Mouse (Mus musculus) kidney, embryonic 14.5 days (tissue): ENCODE results near the gene Ugt1a9. TPM values are rescaled to one million over a fixed set of nuclear protein-coding genes. Genes with fewer than 3 reads are reported as not detected.

Experiments used
- ATAC-seq: fragments of 200-750 bp; cut with Nextera tagmentation; 2 replicates; pipeline ENCODE4 v1.8.0; 2017; ENCODE audit warnings: moderate number of reproducible peaks, mild to moderate bottlenecking, moderate TSS enrichment, moderate library complexity; ENCODE audit not compliant: low FRiP score, low TSS enrichment
- H3K27ac ChIP-seq: fragments of 300-500 bp; sonication (generic); 2 replicates; pipeline ENCODE4 v1.5.1; 2014; ENCODE audit warnings: low read depth, mild to moderate bottlenecking, low read length, moderate library complexity, mixed read lengths
- H3K27me3 ChIP-seq: fragments of 300-500 bp; sonication (generic); 2 replicates; pipeline ENCODE4 v1.6.1; 2014; ENCODE audit warnings: mild to moderate bottlenecking, low read length; ENCODE audit not compliant: control insufficient read depth, insufficient read depth
- H3K36me3 ChIP-seq: fragments of 300-500 bp; sonication (generic); 2 replicates; pipeline ENCODE4 v1.6.1; 2014; ENCODE audit warnings: low read length, mixed read lengths; ENCODE audit not compliant: control insufficient read depth, insufficient read depth
- H3K4me1 ChIP-seq: fragments of 300-500 bp; sonication (generic); 2 replicates; pipeline ENCODE4 v1.6.1; 2014; ENCODE audit warnings: low read length, mixed read lengths; ENCODE audit not compliant: control insufficient read depth, insufficient read depth
- H3K4me2 ChIP-seq: fragments of 300-500 bp; sonication (generic); replicated peaks from 2 replicates; pipeline ENCODE4 v1.6.1; 2014; ENCODE audit warnings: low read depth, mild to moderate bottlenecking, low read length
- H3K4me3 ChIP-seq: fragments of 300-500 bp; sonication (generic); 2 replicates; pipeline ENCODE4 v1.5.1; 2014; ENCODE audit warnings: mild to moderate bottlenecking, low read length
- H3K9ac ChIP-seq: fragments of 300-500 bp; sonication (generic); 2 replicates; pipeline ENCODE4 v1.6.1; 2014; ENCODE audit warnings: low read depth, mild to moderate bottlenecking, low read length, moderate library complexity
- H3K9me3 ChIP-seq: fragments of 300-500 bp; sonication (generic); 2 replicates; pipeline ENCODE4 v1.6.1; 2016; ENCODE audit warnings: low read length; ENCODE audit not compliant: control insufficient read depth
- WGBS: fragments of 180-500 bp; shearing (Covaris S2); extraction: QIAGEN DNeasy Blood & Tissue Kit; methylation state at CpG from one replicate; pipeline ENCODE4 v1.1.7; 2014; 5-methylcytosine and 5-hydroxymethylcytosine counted together
- polyA plus RNA-seq: library from polyadenylated mRNA; unstranded; fragments of >200 nt; fragmentation: Nextera tagmentation; extraction: Ambion mirVana; gene quantifications from 2 replicates; pipeline ENCODE4 v1.2.1, GENCODE M21; 2014

Ugt1a9 gene
- polyA plus RNA-seq, 1 experiment from 2014 or later, result 2.5 TPM

DNA sequence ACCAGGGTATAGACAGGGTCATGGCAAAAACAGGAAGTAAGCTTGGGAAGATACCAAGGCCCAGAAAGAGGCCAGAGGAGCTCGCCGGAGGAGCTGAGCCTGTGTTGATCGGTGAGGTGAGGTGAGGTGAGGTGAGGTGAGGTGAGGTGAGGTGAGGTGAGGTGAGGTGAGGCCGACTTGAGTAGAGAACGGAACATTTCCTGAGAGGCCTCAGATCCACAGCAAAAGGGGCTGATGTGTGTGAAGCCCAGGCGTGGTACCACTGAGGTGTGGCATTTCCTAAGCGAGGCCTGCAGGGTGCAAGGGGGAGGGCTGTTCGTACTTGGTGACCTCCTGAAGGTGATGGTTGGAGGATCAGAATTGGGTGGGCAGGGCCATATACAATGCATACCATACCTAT lies 182.5 kb downstream of the Ugt1a9 start:
- 68% methylated on average over 8 of the region's 8 CpGs for WGBS

GRCm38 (mm10) chr1:88253540-88253939 lies 182.9 kb downstream of the Ugt1a9 start:
- Histone ChIP-seq H3K27ac (no peak overlapping the region), H3K36me3 (no peaks in the 10 kb centered on the region)
- WGBS, result 76% methylated on average over 6 of the region's 6 CpGs

More for the DNA sequence above, 182.5 kb downstream of the Ugt1a9 start:
- ATAC-seq, result no peak
- no peaks in the 10 kb centered on the region for H3K36me3 ChIP-seq
- no peaks in the 10 kb centered on the region for H3K4me1 ChIP-seq
- no peak overlapping the region for H3K27ac ChIP-seq
- peaks cover 72% of the 10 kb centered on the region for H3K9me3 ChIP-seq
- no peak overlapping the region for H3K9ac ChIP-seq
- no peaks in the 10 kb centered on the region for H3K27me3 ChIP-seq
- H3K4me3 ChIP-seq, result no peak overlapping the region
- H3K4me2 ChIP-seq, result no peak overlapping the region

GRCm38 (mm10) chr1:88254793-88255465 lies 184.3 kb downstream of the Ugt1a9 start:
- Histone ChIP-seq H3K36me3 (no peaks in the 10 kb centered on the region), H3K4me2 (no peak overlapping the region), H3K4me3 (no peak overlapping the region), H3K9ac (no peak overlapping the region), H3K4me1 (no peaks in the 10 kb centered on the region; the same call in 1 of the 2 replicates), H3K27ac (no peak overlapping the region), H3K9me3 (peaks cover 57% of the 10 kb centered on the region), H3K27me3 (no peaks in the 10 kb centered on the region)
- 87% methylated on average over 12 of the region's 12 CpGs for WGBS
- no peak for ATAC-seq

More at GRCm38 (mm10) chr1:88253540-88253939, 182.9 kb downstream of the Ugt1a9 start:
- H3K9me3 ChIP-seq, result peaks cover 67% of the 10 kb centered on the region
- H3K27me3 ChIP-seq, result no peaks in the 10 kb centered on the region
- no peaks in the 10 kb centered on the region for H3K4me1 ChIP-seq
- no peak overlapping the region for H3K4me3 ChIP-seq
- H3K9ac ChIP-seq, result no peak overlapping the region
- no peak for ATAC-seq
- no peak overlapping the region for H3K4me2 ChIP-seq

GRCm38 (mm10) chr1:88255466-88255857 lies 184.9 kb downstream of the Ugt1a9 start:
- H3K4me1 ChIP-seq, result no peaks in the 10 kb centered on the region; the same call in 1 of the 2 replicates
- no peak overlapping the region for H3K9ac ChIP-seq
- no peak overlapping the region for H3K4me3 ChIP-seq
- no peak overlapping the region for H3K27ac ChIP-seq
- peaks cover 52% of the 10 kb centered on the region for H3K9me3 ChIP-seq
- H3K27me3 ChIP-seq, result no peaks in the 10 kb centered on the region
- peaks cover 4% of the 10 kb centered on the region; the same call in 1 of the 2 replicates for H3K36me3 ChIP-seq
- no peak overlapping the region for H3K4me2 ChIP-seq
- ATAC-seq, result no peak
- 60% methylated on average over 2 of the region's 2 CpGs for WGBS

DNA sequence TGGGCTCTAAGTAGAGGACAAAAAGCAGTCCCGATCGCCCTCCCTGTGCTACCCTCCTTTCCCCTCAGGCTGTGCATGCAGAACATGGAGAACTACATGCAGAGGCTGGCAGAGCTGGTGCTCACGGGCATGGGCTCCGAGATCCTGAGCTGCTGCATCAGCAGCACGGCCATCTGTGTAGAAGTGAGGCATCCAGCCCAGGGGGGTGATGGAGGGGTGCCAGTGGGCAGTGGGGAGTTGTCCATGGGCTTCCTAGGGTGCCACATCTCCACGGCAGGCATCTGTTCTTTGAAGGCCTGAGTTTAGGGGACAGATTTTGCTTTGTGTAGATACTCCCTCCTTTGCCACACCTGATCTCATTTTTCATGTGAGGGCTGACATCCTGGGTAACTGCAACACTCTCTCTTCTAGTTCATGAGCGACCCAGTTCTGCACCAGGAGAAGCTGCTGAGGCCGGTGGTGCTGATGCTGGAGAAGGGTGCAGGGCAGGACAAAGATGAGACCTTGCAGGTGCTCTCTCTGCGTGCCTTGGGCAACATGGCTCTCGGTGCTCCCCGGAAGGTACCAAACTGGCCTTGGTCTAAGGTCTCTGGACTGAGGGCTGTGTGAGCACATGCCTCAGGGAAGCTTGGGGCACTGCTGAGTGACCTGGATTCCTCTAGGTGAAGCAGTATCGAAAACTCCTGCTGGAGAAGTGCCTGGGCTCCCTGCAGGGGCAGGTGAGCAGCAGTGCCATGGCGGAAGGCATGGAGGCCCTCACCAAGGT lies 185.6 kb downstream of the Ugt1a9 start:
- H3K27me3 ChIP-seq, result no peaks in the 10 kb centered on the region
- no peak for ATAC-seq
- H3K27ac ChIP-seq, result no peak overlapping the region
- peaks cover 47% of the 10 kb centered on the region for H3K9me3 ChIP-seq
- 81% methylated on average over 13 of the region's 13 CpGs for WGBS
- H3K36me3 ChIP-seq, result peaks cover 12% of the 10 kb centered on the region
- no peak overlapping the region for H3K4me3 ChIP-seq
- no peak overlapping the region for H3K9ac ChIP-seq
- no peaks in the 10 kb centered on the region; the same call in 1 of the 2 replicates for H3K4me1 ChIP-seq
- no peak overlapping the region for H3K4me2 ChIP-seq

DNA sequence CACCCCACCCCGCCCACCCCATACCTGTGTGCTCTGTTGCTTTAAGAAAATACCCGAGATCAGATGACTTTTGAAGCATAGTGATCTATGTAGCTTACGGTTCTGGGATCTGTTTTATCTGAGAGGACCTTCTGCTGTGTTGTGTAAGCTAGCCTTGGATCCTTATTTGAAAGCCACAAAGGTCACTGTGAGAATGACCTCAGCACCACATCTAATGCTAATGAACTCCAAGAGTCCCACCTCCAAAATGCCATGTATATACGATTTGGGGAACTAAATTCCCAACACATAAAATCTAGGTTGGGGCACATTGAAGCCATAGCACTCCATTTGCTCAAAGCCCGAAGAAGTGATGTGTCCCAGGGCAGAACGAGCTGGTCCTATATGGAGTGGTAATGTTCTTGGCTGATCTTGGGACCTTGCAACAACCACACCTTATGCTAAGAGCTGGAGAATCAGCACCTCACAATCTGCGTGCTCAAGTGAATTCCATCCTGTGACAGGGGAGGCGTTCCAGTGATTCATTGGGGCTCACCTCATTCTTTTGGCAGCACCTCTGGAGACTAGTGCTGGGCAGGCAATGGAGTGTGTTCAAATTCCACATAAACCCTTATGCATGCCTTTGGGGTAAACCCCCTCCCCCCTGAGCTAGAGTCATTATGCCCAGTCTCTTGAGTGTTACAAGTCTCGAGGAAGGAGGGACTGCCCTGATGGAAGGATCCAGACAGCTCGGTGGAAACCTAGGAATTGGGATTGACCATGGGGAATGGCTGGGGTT lies 186.5 kb downstream of the Ugt1a9 start:
- no peak overlapping the region for H3K9ac ChIP-seq
- H3K9me3 ChIP-seq, result peaks cover 45% of the 10 kb centered on the region
- ATAC-seq, result no peak
- no peak overlapping the region for H3K4me3 ChIP-seq
- peaks cover 21% of the 10 kb centered on the region for H3K36me3 ChIP-seq
- 79% methylated on average over 10 of the region's 10 CpGs for WGBS
- H3K27ac ChIP-seq, result no peak overlapping the region
- no peak overlapping the region for H3K4me2 ChIP-seq
- H3K4me1 ChIP-seq, result no peaks in the 10 kb centered on the region; the same call in 1 of the 2 replicates
- no peaks in the 10 kb centered on the region for H3K27me3 ChIP-seq

DNA sequence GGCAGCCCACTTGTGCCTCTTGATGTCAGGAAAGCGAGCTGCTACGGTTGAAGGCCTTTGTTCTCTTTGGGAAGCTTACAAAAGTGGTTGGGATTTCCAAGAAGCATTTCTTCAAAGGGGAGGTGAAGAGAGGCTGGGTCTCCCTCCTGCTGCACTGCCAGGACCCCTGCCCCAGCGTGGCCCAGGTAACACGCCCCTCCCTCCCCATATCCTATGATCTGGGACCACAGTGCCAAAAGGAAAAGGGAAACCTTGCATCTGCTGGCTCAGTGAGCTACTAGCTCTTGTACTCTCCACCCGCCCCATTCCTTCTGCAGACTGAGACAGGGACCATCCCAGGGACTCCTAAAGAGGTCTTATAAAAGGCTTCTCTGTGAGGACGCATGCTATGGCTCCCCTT lies 187.1 kb downstream of the Ugt1a9 start:
- ATAC-seq, result no peak
- Histone ChIP-seq H3K9me3 (peaks cover 39% of the 10 kb centered on the region), H3K27ac (no peak overlapping the region), H3K4me3 (no peak overlapping the region), H3K9ac (no peak overlapping the region), H3K4me1 (no peaks in the 10 kb centered on the region; the same call in 1 of the 2 replicates), H3K4me2 (no peak overlapping the region), H3K36me3 (peaks cover 27% of the 10 kb centered on the region), H3K27me3 (no peaks in the 10 kb centered on the region)
- WGBS, result 83% methylated on average over 6 of the region's 6 CpGs

GRCm38 (mm10) chr1:88258361-88258760 lies 187.8 kb downstream of the Ugt1a9 start:
- no peak overlapping the region for H3K27ac ChIP-seq
- no peaks in the 10 kb centered on the region for H3K27me3 ChIP-seq
- 70% methylated on average over 6 of the region's 6 CpGs for WGBS
- no peak overlapping the region for H3K4me2 ChIP-seq
- H3K36me3 ChIP-seq, result peaks cover 33% of the 10 kb centered on the region
- peaks cover 35% of the 10 kb centered on the region for H3K9me3 ChIP-seq
- ATAC-seq, result no peak
- H3K9ac ChIP-seq, result no peak overlapping the region
- no peaks in the 10 kb centered on the region; the same call in 1 of the 2 replicates for H3K4me1 ChIP-seq
- no peak overlapping the region for H3K4me3 ChIP-seq
